Mouse (Mus musculus): ENCODE measurements at regions not wholly inside any gene's neighbourhood (a gene's known extent, or its start where the extent isn't known, plus 50 kb on each side); places are given as distances from the start of the nearest gene placed in this dataset.

GRCm38 (mm10) chr10:55096223-55096622, 1010.5 kb upstream of the Msl3l2 start:
- H3K4me1 ChIP-seq (ENCODE audit: control insufficient read depth, insufficient read depth, low read length): no peaks in the 10 kb centered on the region
- 74% methylated on average over 3 of the region's 3 CpGs for WGBS
- TF ChIP-seq POLR2A (IDR thresholded peaks at IDR 0.05; ENCODE audit: extremely low read depth, insufficient read depth, low read length): no peak
- TF ChIP-seq CTCF (IDR thresholded peaks at IDR 0.05; ENCODE audit: low read depth, low read length): no peak

GRCm38 (mm10) chr10:55097225-55097624, 1009.5 kb upstream of the Msl3l2 start:
- TF ChIP-seq POLR2A (IDR thresholded peaks at IDR 0.05; ENCODE audit: extremely low read depth, insufficient read depth, low read length) (no peak), CTCF (IDR thresholded peaks at IDR 0.05; ENCODE audit: low read depth, low read length) (no peak)
- Histone ChIP-seq H3K27me3 (ENCODE audit: control insufficient read depth, insufficient read depth, low read length) (no peaks in the 10 kb centered on the region), H3K36me3 (ENCODE audit: control insufficient read depth, insufficient read depth, low read length) (no peaks in the 10 kb centered on the region), H3K27ac (replicated peaks; ENCODE audit: insufficient read depth, low read depth, low read length) (no peak overlapping the region), H3K79me2 (ENCODE audit: control insufficient read depth, insufficient read depth, low read length) (no peaks in the 10 kb centered on the region), H3K9ac (ENCODE audit: low read depth, low read length) (no peak overlapping the region), H3K4me3 (ENCODE audit: insufficient read depth, low read depth, low read length) (no peak overlapping the region), H3K4me1 (ENCODE audit: control insufficient read depth, insufficient read depth, low read length) (no peaks in the 10 kb centered on the region)
- DNase-seq (ENCODE audit: extremely low read depth, low read depth, low spot score): no peak
- WGBS: 83% methylated on average over 5 of the region's 5 CpGs

More at GRCm38 (mm10) chr10:55096223-55096622, 1010.5 kb upstream of the Msl3l2 start:
- H3K79me2 ChIP-seq (ENCODE audit: control insufficient read depth, insufficient read depth, low read length): no peaks in the 10 kb centered on the region
- no peaks in the 10 kb centered on the region for H3K36me3 ChIP-seq (ENCODE audit: control insufficient read depth, insufficient read depth, low read length)
- H3K9ac ChIP-seq (ENCODE audit: low read depth, low read length): no peak overlapping the region
- H3K27me3 ChIP-seq (ENCODE audit: control insufficient read depth, insufficient read depth, low read length): no peaks in the 10 kb centered on the region
- H3K4me3 ChIP-seq (ENCODE audit: insufficient read depth, low read depth, low read length): no peak overlapping the region
- no peak overlapping the region for H3K27ac ChIP-seq (replicated peaks; ENCODE audit: insufficient read depth, low read depth, low read length)
- no peak for DNase-seq (ENCODE audit: extremely low read depth, low read depth, low spot score)

GRCm38 (mm10) chr10:55098278-55098677, 1008.4 kb upstream of the Msl3l2 start:
- no peaks in the 10 kb centered on the region for H3K79me2 ChIP-seq (ENCODE audit: control insufficient read depth, insufficient read depth, low read length)
- H3K27me3 ChIP-seq (ENCODE audit: control insufficient read depth, insufficient read depth, low read length): no peaks in the 10 kb centered on the region
- H3K27ac ChIP-seq (replicated peaks; ENCODE audit: insufficient read depth, low read depth, low read length): no peak overlapping the region
- DNase-seq (ENCODE audit: extremely low read depth, low read depth, low spot score): no peak
- no peaks in the 10 kb centered on the region for H3K36me3 ChIP-seq (ENCODE audit: control insufficient read depth, insufficient read depth, low read length)
- H3K9ac ChIP-seq (ENCODE audit: low read depth, low read length): no peak overlapping the region
- no peak for TF ChIP-seq POLR2A (IDR thresholded peaks at IDR 0.05; ENCODE audit: extremely low read depth, insufficient read depth, low read length)
- TF ChIP-seq CTCF (IDR thresholded peaks at IDR 0.05; ENCODE audit: low read depth, low read length): no peak
- no peaks in the 10 kb centered on the region for H3K4me1 ChIP-seq (ENCODE audit: control insufficient read depth, insufficient read depth, low read length)
- no peak overlapping the region for H3K4me3 ChIP-seq (ENCODE audit: insufficient read depth, low read depth, low read length)

- Histone ChIP-seq H3K79me2 (ENCODE audit: control insufficient read depth, insufficient read depth, low read length) (no peaks in the 10 kb centered on the region), H3K27me3 (ENCODE audit: control insufficient read depth, insufficient read depth, low read length) (no peaks in the 10 kb centered on the region), H3K9ac (ENCODE audit: low read depth, low read length) (no peak overlapping the region), H3K4me3 (ENCODE audit: insufficient read depth, low read depth, low read length) (no peak overlapping the region), H3K27ac (replicated peaks; ENCODE audit: insufficient read depth, low read depth, low read length) (no peak overlapping the region), H3K36me3 (ENCODE audit: control insufficient read depth, insufficient read depth, low read length) (no peaks in the 10 kb centered on the region), H3K4me1 (ENCODE audit: control insufficient read depth, insufficient read depth, low read length) (no peaks in the 10 kb centered on the region)
- TF ChIP-seq POLR2A (IDR thresholded peaks at IDR 0.05; ENCODE audit: extremely low read depth, insufficient read depth, low read length): no peak
- TF ChIP-seq CTCF (IDR thresholded peaks at IDR 0.05; ENCODE audit: low read depth, low read length): no peak
- DNase-seq (ENCODE audit: extremely low read depth, low read depth, low spot score): no peak
- 77% methylated on average over 2 of the region's 2 CpGs for WGBS
Observed at GRCm38 (mm10) chr10:55112217-55112616, 994.5 kb upstream of the Msl3l2 start.

- TF ChIP-seq POLR2A (IDR thresholded peaks at IDR 0.05; ENCODE audit: extremely low read depth, insufficient read depth, low read length): no peak
- H3K79me2 ChIP-seq (ENCODE audit: control insufficient read depth, insufficient read depth, low read length): no peaks in the 10 kb centered on the region
- H3K4me3 ChIP-seq (ENCODE audit: insufficient read depth, low read depth, low read length): no peak overlapping the region
- H3K27ac ChIP-seq (replicated peaks; ENCODE audit: insufficient read depth, low read depth, low read length): no peak overlapping the region
- H3K4me1 ChIP-seq (ENCODE audit: control insufficient read depth, insufficient read depth, low read length): no peaks in the 10 kb centered on the region
- no peaks in the 10 kb centered on the region for H3K36me3 ChIP-seq (ENCODE audit: control insufficient read depth, insufficient read depth, low read length)
- no peak for DNase-seq (ENCODE audit: extremely low read depth, low read depth, low spot score)
- no peak overlapping the region for H3K9ac ChIP-seq (ENCODE audit: low read depth, low read length)
- no peaks in the 10 kb centered on the region for H3K27me3 ChIP-seq (ENCODE audit: control insufficient read depth, insufficient read depth, low read length)
- 57% methylated on average over 3 of the region's 3 CpGs for WGBS
Observed at GRCm38 (mm10) chr10:55148190-55148589, 958.5 kb upstream of the Msl3l2 start.

GRCm38 (mm10) chr10:55192176-55192575, 914.5 kb upstream of the Msl3l2 start:
- H3K9ac ChIP-seq (ENCODE audit: low read depth, low read length): no peak overlapping the region
- no peak for DNase-seq (ENCODE audit: extremely low read depth, low read depth, low spot score)
- TF ChIP-seq CTCF (IDR thresholded peaks at IDR 0.05; ENCODE audit: low read depth, low read length): no peak
- TF ChIP-seq POLR2A (IDR thresholded peaks at IDR 0.05; ENCODE audit: extremely low read depth, insufficient read depth, low read length): no peak
- H3K79me2 ChIP-seq (ENCODE audit: control insufficient read depth, insufficient read depth, low read length): no peaks in the 10 kb centered on the region
- peaks cover 4% of the 10 kb centered on the region; the same call in 1 of the 2 replicates for H3K4me1 ChIP-seq (ENCODE audit: control insufficient read depth, insufficient read depth, low read length)
- no peak overlapping the region for H3K27ac ChIP-seq (replicated peaks; ENCODE audit: insufficient read depth, low read depth, low read length)
- no peaks in the 10 kb centered on the region for H3K27me3 ChIP-seq (ENCODE audit: control insufficient read depth, insufficient read depth, low read length)
- no peaks in the 10 kb centered on the region for H3K36me3 ChIP-seq (ENCODE audit: control insufficient read depth, insufficient read depth, low read length)
- no peak overlapping the region for H3K4me3 ChIP-seq (ENCODE audit: insufficient read depth, low read depth, low read length)
